Mouse (Mus musculus) ES-E14 (cell line): Measurements from ENCODE around the gene Ptpre.

Experiments used
- HCFC1 ChIP-seq: IDR thresholded peaks from 2 replicates; pipeline ENCODE4 v1.6.1; 2012; ENCODE audit warnings: low read length, inconsistent platforms, borderline replicate concordance; ENCODE audit not compliant: insufficient read depth
- ZC3H11A ChIP-seq: IDR thresholded peaks from 2 replicates; pipeline ENCODE4 v1.6.1; 2012; ENCODE audit warnings: low read depth, mild to moderate bottlenecking, inconsistent platforms, low read length, borderline replicate concordance
- ZNF384 ChIP-seq: IDR thresholded peaks from 2 replicates; pipeline ENCODE4 v1.6.1; 2012; ENCODE audit warnings: low read depth, low read length, inconsistent platforms

GRCm38 (mm10) chr7:135734379-135734778 is 197.1 kb downstream of the Ptpre start:
- no peak for TF ChIP-seq HCFC1
- TF ChIP-seq ZC3H11A: no peak
- TF ChIP-seq ZNF384: no peak
